Mouse (Mus musculus): ENCODE results near the gene Tdpoz3. TPM values are rescaled to one million over a fixed set of nuclear protein-coding genes. Genes with fewer than 3 reads are reported as not detected.
"Not testable (repeated sequence)": the region's sequence is repeated elsewhere in the genome, so short reads cannot be mapped to it uniquely, and the experiment has no call there.

The Tdpoz3 gene
- not detected for total RNA-seq (2022)

DNA sequence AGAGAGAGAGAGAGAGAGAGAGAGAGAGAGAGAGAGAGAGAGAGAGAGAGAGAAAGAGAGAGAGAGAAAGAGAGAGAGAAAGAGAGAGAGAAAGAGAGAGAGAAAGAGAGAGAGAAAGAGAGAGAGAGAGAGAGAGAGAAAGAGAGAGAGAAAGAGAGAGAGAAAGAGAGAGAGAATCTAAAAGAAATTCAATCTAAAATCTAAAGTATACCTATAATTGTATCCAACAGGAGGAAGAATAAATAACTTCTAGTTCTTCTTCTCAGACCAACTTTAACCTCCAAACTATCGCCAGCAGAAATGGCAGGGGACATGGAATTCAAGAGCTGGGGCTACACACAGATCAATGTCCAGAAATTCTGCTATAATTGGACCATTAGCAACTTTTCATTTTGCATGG lies at the start of gene Tdpoz3:
TSS of gene Tdpoz3 (plus strand) at position 301 of the 400 bp plus-strand sequence.
- not testable (repeated sequence) for DNase-seq (ENCODE audit: low spot score in 2 of 2)

GRCm38 (mm10) chr3:93796098-93796497 lies 29.7 kb upstream of the Tdpoz3 start, which contains the start of gene Tdpoz4:
Gene Tdpoz4 (plus strand): TSS chr3:93796398.
- not testable (repeated sequence) for DNase-seq (ENCODE audit: low spot score in 2 of 2)

DNA sequence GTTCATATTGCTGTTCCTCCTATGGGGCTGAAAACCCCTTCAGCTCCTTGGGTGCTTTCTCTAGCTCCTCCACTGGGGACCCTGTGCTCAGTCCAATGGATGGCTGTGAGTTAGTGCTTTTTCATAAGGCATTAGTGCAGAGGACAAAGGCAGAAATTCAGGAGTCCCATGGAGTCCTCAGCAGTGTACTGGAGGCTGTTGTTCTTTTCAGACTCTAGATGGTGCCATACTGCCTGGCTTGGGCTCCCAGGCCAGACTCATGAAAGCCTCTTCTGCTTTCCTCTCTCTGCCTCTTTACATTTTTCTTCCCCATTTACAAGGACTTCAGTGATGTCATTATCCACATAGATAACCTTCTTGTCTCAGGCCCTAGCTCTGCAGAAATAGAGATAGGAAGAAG lies 12.5 kb upstream of the Tdpoz3 start:
- DNase-seq (ENCODE audit: low spot score in 2 of 2), result peak in 1 of 2 experiments; percentile 3

- DNase-seq (ENCODE audit: low spot score in 2 of 2), result not testable (repeated sequence)
Observed at GRCm38 (mm10) chr3:93858957-93859356, 33.1 kb downstream of the Tdpoz3 start.

- peak in 1 of 2 experiments; percentile 2 for DNase-seq (ENCODE audit: low spot score in 2 of 2)
Observed at GRCm38 (mm10) chr3:93870635-93871034, 44.8 kb downstream of the Tdpoz3 start.

Other genes with a start within 250 kb of the Tdpoz3 start
- gene Tdpoz2, start 173.3 kb upstream of the Tdpoz3 start, total RNA-seq (2022), result not detected
- not detected for gene Tdpoz1, start 149.7 kb upstream of the Tdpoz3 start, total RNA-seq (2022)
- gene Gm37596, start 132.9 kb upstream of the Tdpoz3 start, total RNA-seq (2022), result not detected
- gene Gm5773, start 53.0 kb upstream of the Tdpoz3 start, total RNA-seq (2022), result not detected
- gene Tdpoz4, start 29.6 kb upstream of the Tdpoz3 start, total RNA-seq (2022), result not detected
- gene Gm9117, start 117.5 kb downstream of the Tdpoz3 start, total RNA-seq (2022), result not detected
- not detected for gene Tdpoz5, start 135.3 kb downstream of the Tdpoz3 start, total RNA-seq (2022)
- not detected for gene Gm9125, start 228.9 kb downstream of the Tdpoz3 start, total RNA-seq (2022)
- gene Gm10697, start 246.6 kb downstream of the Tdpoz3 start, total RNA-seq (2022), result not detected

Data from layer of hippocampus, adult 8-10 months (tissue).